Mouse (Mus musculus): ENCODE measurements at regions not wholly inside any gene's neighbourhood (a gene's known extent, or its start where the extent isn't known, plus 50 kb on each side); places are given as distances from the start of the nearest gene placed in this dataset.

GRCm38 (mm10) chr15:5708454-5708853 lies 464.5 kb upstream of the Ptger4 start:
- no peaks in the 10 kb centered on the region for H3K9me3 ChIP-seq (ENCODE audit: control insufficient read depth, low read length)
- no peak overlapping the region for H3K27ac ChIP-seq (ENCODE audit: low read depth, low read length)
- ATAC-seq (replicated peaks; ENCODE audit: low FRiP score) (no peak), DNase-seq (ENCODE audit: low spot score) (no peak)
- H3K4me2 ChIP-seq (ENCODE audit: low read depth, low read length, severe bottlenecking), result no peak overlapping the region
- H3K9ac ChIP-seq (ENCODE audit: low read length), result no peak overlapping the region
- no peaks in the 10 kb centered on the region for H3K4me1 ChIP-seq (replicated peaks; ENCODE audit: control insufficient read depth, insufficient read depth, low read length)
- no peak overlapping the region for H3K4me3 ChIP-seq (ENCODE audit: low read depth, low read length)
- H3K36me3 ChIP-seq (ENCODE audit: control insufficient read depth, insufficient read depth, low read length), result no peaks in the 10 kb centered on the region
- 88% methylated on average over 5 of the region's 5 CpGs for WGBS
- H3K27me3 ChIP-seq (ENCODE audit: control insufficient read depth, insufficient read depth, low read length), result no peaks in the 10 kb centered on the region

GRCm38 (mm10) chr15:5740658-5741057 lies 496.7 kb upstream of the Ptger4 start:
- Histone ChIP-seq H3K4me2 (ENCODE audit: low read depth, low read length, severe bottlenecking) (no peak overlapping the region), H3K9me3 (ENCODE audit: control insufficient read depth, low read length) (no peaks in the 10 kb centered on the region), H3K4me3 (ENCODE audit: low read depth, low read length) (no peak overlapping the region), H3K27me3 (ENCODE audit: control insufficient read depth, insufficient read depth, low read length) (no peaks in the 10 kb centered on the region), H3K27ac (ENCODE audit: low read depth, low read length) (no peak overlapping the region), H3K36me3 (ENCODE audit: control insufficient read depth, insufficient read depth, low read length) (no peaks in the 10 kb centered on the region), H3K9ac (ENCODE audit: low read length) (no peak overlapping the region), H3K4me1 (replicated peaks; ENCODE audit: control insufficient read depth, insufficient read depth, low read length) (no peaks in the 10 kb centered on the region)
- ATAC-seq (replicated peaks; ENCODE audit: low FRiP score) (no peak), DNase-seq (ENCODE audit: low spot score) (no peak)
- WGBS, result 52% methylated on average over 1 of the region's 1 CpGs

- Histone ChIP-seq H3K4me1 (replicated peaks; ENCODE audit: control insufficient read depth, insufficient read depth, low read length) (no peaks in the 10 kb centered on the region), H3K9me3 (ENCODE audit: control insufficient read depth, low read length) (no peaks in the 10 kb centered on the region), H3K4me2 (ENCODE audit: low read depth, low read length, severe bottlenecking) (no peak overlapping the region), H3K27me3 (ENCODE audit: control insufficient read depth, insufficient read depth, low read length) (no peaks in the 10 kb centered on the region), H3K27ac (ENCODE audit: low read depth, low read length) (no peak overlapping the region), H3K36me3 (ENCODE audit: control insufficient read depth, insufficient read depth, low read length) (no peaks in the 10 kb centered on the region), H3K9ac (ENCODE audit: low read length) (no peak overlapping the region), H3K4me3 (ENCODE audit: low read depth, low read length) (no peak overlapping the region)
- WGBS, result 89% methylated on average over 5 of the region's 5 CpGs
- no peak for DNase-seq (ENCODE audit: low spot score)
- no peak for ATAC-seq (replicated peaks; ENCODE audit: low FRiP score)
Measured at GRCm38 (mm10) chr15:5743893-5744292, 499.9 kb upstream of the Ptger4 start.

GRCm38 (mm10) chr15:5758690-5759089 lies 514.7 kb upstream of the Ptger4 start:
- Histone ChIP-seq H3K36me3 (ENCODE audit: control insufficient read depth, insufficient read depth, low read length) (no peaks in the 10 kb centered on the region), H3K4me1 (replicated peaks; ENCODE audit: control insufficient read depth, insufficient read depth, low read length) (no peaks in the 10 kb centered on the region), H3K27ac (ENCODE audit: low read depth, low read length) (no peak overlapping the region), H3K4me2 (ENCODE audit: low read depth, low read length, severe bottlenecking) (no peak overlapping the region), H3K27me3 (ENCODE audit: control insufficient read depth, insufficient read depth, low read length) (no peaks in the 10 kb centered on the region), H3K9me3 (ENCODE audit: control insufficient read depth, low read length) (no peaks in the 10 kb centered on the region), H3K9ac (ENCODE audit: low read length) (no peak overlapping the region), H3K4me3 (ENCODE audit: low read depth, low read length) (no peak overlapping the region)
- 87% methylated on average over 2 of the region's 2 CpGs for WGBS
- no peak for ATAC-seq (replicated peaks; ENCODE audit: low FRiP score)
- DNase-seq (ENCODE audit: low spot score), result no peak

- DNase-seq (ENCODE audit: low spot score), result no peak
- no peak for ATAC-seq (replicated peaks; ENCODE audit: low FRiP score)
- Histone ChIP-seq H3K36me3 (ENCODE audit: control insufficient read depth, insufficient read depth, low read length) (no peaks in the 10 kb centered on the region), H3K4me1 (replicated peaks; ENCODE audit: control insufficient read depth, insufficient read depth, low read length) (no peaks in the 10 kb centered on the region), H3K9ac (ENCODE audit: low read length) (no peak overlapping the region), H3K27ac (ENCODE audit: low read depth, low read length) (no peak overlapping the region), H3K27me3 (ENCODE audit: control insufficient read depth, insufficient read depth, low read length) (no peaks in the 10 kb centered on the region), H3K9me3 (ENCODE audit: control insufficient read depth, low read length) (no peaks in the 10 kb centered on the region), H3K4me3 (ENCODE audit: low read depth, low read length) (no peak overlapping the region), H3K4me2 (ENCODE audit: low read depth, low read length, severe bottlenecking) (no peak overlapping the region)
- WGBS, result 91% methylated on average over 4 of the region's 4 CpGs
Measured at GRCm38 (mm10) chr15:5762216-5762615, 518.2 kb upstream of the Ptger4 start.

GRCm38 (mm10) chr15:5777074-5777473 lies 522.5 kb upstream of the Dab2 start:
- WGBS, result 83% methylated on average over 4 of the region's 4 CpGs
- Histone ChIP-seq H3K27me3 (ENCODE audit: control insufficient read depth, insufficient read depth, low read length) (no peaks in the 10 kb centered on the region), H3K9ac (ENCODE audit: low read length) (no peak overlapping the region), H3K27ac (ENCODE audit: low read depth, low read length) (no peak overlapping the region), H3K4me3 (ENCODE audit: low read depth, low read length) (no peak overlapping the region), H3K4me1 (replicated peaks; ENCODE audit: control insufficient read depth, insufficient read depth, low read length) (no peaks in the 10 kb centered on the region), H3K36me3 (ENCODE audit: control insufficient read depth, insufficient read depth, low read length) (no peaks in the 10 kb centered on the region), H3K4me2 (ENCODE audit: low read depth, low read length, severe bottlenecking) (no peak overlapping the region), H3K9me3 (ENCODE audit: control insufficient read depth, low read length) (no peaks in the 10 kb centered on the region)
- ATAC-seq (replicated peaks; ENCODE audit: low FRiP score) (no peak), DNase-seq (ENCODE audit: low spot score) (no peak)

GRCm38 (mm10) chr15:5799917-5800316 lies 499.7 kb upstream of the Dab2 start:
- ATAC-seq (replicated peaks; ENCODE audit: low FRiP score) (no peak), DNase-seq (ENCODE audit: low spot score) (no peak)
- no peak overlapping the region for H3K4me2 ChIP-seq (ENCODE audit: low read depth, low read length, severe bottlenecking)
- no peaks in the 10 kb centered on the region for H3K4me1 ChIP-seq (replicated peaks; ENCODE audit: control insufficient read depth, insufficient read depth, low read length)
- WGBS, result 94% methylated on average over 3 of the region's 3 CpGs
- no peak overlapping the region for H3K4me3 ChIP-seq (ENCODE audit: low read depth, low read length)
- no peaks in the 10 kb centered on the region for H3K27me3 ChIP-seq (ENCODE audit: control insufficient read depth, insufficient read depth, low read length)
- H3K9ac ChIP-seq (ENCODE audit: low read length), result no peak overlapping the region
- H3K9me3 ChIP-seq (ENCODE audit: control insufficient read depth, low read length), result no peaks in the 10 kb centered on the region
- no peak overlapping the region for H3K27ac ChIP-seq (ENCODE audit: low read depth, low read length)
- no peaks in the 10 kb centered on the region for H3K36me3 ChIP-seq (ENCODE audit: control insufficient read depth, insufficient read depth, low read length)

GRCm38 (mm10) chr15:5811154-5811732 lies 488.3 kb upstream of the Dab2 start:
- DNase-seq (ENCODE audit: low spot score), result no peak
- 88% methylated on average over 9 of the region's 9 CpGs for WGBS
- H3K4me1 ChIP-seq (replicated peaks; ENCODE audit: control insufficient read depth, insufficient read depth, low read length), result no peaks in the 10 kb centered on the region

GRCm38 (mm10) chr15:5811958-5812357 lies 487.6 kb upstream of the Dab2 start:
- H3K4me1 ChIP-seq (replicated peaks; ENCODE audit: control insufficient read depth, insufficient read depth, low read length), result no peaks in the 10 kb centered on the region
- H3K4me3 ChIP-seq (ENCODE audit: low read depth, low read length), result no peak overlapping the region
- H3K36me3 ChIP-seq (ENCODE audit: control insufficient read depth, insufficient read depth, low read length), result no peaks in the 10 kb centered on the region
- H3K27me3 ChIP-seq (ENCODE audit: control insufficient read depth, insufficient read depth, low read length), result no peaks in the 10 kb centered on the region
- no peak overlapping the region for H3K27ac ChIP-seq (ENCODE audit: low read depth, low read length)
- H3K9ac ChIP-seq (ENCODE audit: low read length), result no peak overlapping the region
- WGBS, result 74% methylated on average over 1 of the region's 1 CpGs
- DNase-seq (ENCODE audit: low spot score) (no peak), ATAC-seq (replicated peaks; ENCODE audit: low FRiP score) (no peak)
- no peaks in the 10 kb centered on the region for H3K9me3 ChIP-seq (ENCODE audit: control insufficient read depth, low read length)
- no peak overlapping the region for H3K4me2 ChIP-seq (ENCODE audit: low read depth, low read length, severe bottlenecking)

More at GRCm38 (mm10) chr15:5811154-5811732, 488.3 kb upstream of the Dab2 start:
- Histone ChIP-seq H3K27ac (ENCODE audit: low read depth, low read length) (no peak overlapping the region), H3K36me3 (ENCODE audit: control insufficient read depth, insufficient read depth, low read length) (no peaks in the 10 kb centered on the region), H3K9ac (ENCODE audit: low read length) (no peak overlapping the region), H3K9me3 (ENCODE audit: control insufficient read depth, low read length) (no peaks in the 10 kb centered on the region), H3K27me3 (ENCODE audit: control insufficient read depth, insufficient read depth, low read length) (no peaks in the 10 kb centered on the region), H3K4me2 (ENCODE audit: low read depth, low read length, severe bottlenecking) (no peak overlapping the region), H3K4me3 (ENCODE audit: low read depth, low read length) (no peak overlapping the region)
- ATAC-seq (replicated peaks; ENCODE audit: low FRiP score), result no peak
